Mouse (Mus musculus): ENCODE measurements around the gene Mmp15.

DNA sequence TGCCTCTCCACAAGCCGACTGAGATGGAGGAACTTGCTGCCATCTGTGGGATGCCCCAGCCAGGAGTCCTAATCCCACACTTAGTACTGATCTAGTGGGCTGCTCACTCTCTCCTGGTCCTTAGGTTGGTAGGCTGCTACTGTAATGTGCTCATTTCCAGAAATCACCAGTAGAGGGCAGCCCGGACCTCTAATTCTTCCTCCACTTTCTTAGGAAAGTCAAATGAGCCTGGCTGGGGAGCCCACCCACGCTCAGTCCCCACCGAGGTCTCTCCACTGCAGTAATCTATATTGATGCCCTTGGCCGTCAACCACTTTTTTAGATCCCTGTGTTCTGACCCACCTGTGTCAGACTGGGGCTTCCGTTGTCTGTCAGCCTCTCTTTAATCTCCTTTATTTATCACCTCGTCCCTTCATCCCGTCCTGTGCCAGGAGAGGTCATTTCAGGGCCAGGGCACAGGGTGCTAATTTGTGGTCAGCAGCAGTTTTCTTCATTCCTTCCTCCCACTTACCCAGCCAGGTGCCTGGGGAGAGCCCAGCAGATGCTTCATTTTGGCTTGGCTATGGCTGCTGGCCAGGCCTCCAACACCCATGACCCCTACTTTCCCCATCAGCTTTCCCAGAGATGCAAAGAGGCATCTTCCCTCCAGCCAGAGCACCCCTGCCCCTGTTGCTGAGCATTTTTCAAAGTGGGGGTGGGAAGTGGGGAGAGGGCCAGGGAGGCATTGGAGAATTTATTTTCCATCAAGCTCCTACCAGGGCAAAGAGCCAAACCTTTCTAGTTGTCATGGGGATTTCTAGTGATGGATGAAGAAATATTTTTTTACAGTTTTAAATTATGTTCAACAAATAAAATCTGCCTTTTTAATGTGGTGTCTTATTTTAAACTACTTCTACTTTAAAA lies 5.2 kb upstream of the Mmp15 start:
- peak; percentile 72; the same call in 1 of the 2 replicates for TF ChIP-seq CTCF (IDR thresholded peaks at IDR 0.05; ENCODE audit: extremely low read depth, insufficient read length, insufficient replicate concordance, low read depth, low read length)
- TF ChIP-seq POLR2A (IDR thresholded peaks at IDR 0.05; ENCODE audit: low read depth, low read length), result no peak

All from small intestine, adult 2 months (tissue).